Mouse (Mus musculus): ENCODE measurements around the gene E330034G19Rik. TPM values are rescaled to one million over a fixed set of nuclear protein-coding genes. Genes with fewer than 3 reads are reported as not detected.
"Not testable (repeated sequence)": the region's sequence is repeated elsewhere in the genome, so short reads cannot be mapped to it uniquely, and the experiment has no call there.

Gene E330034G19Rik
- total RNA-seq, 2 experiments from 2014 or later = not detected

DNA sequence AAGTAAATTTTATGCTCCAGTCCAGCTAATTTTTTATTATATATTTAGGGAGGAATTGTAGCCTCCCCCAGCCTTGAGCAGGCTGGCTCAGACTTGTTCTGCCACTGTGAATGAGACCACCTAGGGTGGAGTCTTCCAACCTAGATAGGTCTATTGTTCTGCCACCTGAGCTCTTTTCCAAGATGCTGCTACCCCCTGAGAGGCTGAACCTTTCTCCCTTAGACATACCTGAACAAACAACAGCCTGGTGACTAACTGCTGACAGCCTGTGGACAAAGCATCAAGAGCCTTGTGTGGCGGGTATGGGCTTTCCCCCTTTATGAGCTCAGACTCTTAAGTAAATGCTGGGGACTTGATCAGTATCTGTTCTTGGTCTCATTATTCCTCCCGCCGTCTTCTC lies 54.0 kb downstream of the E330034G19Rik start:
- DNase-seq = not testable (repeated sequence)

DNA sequence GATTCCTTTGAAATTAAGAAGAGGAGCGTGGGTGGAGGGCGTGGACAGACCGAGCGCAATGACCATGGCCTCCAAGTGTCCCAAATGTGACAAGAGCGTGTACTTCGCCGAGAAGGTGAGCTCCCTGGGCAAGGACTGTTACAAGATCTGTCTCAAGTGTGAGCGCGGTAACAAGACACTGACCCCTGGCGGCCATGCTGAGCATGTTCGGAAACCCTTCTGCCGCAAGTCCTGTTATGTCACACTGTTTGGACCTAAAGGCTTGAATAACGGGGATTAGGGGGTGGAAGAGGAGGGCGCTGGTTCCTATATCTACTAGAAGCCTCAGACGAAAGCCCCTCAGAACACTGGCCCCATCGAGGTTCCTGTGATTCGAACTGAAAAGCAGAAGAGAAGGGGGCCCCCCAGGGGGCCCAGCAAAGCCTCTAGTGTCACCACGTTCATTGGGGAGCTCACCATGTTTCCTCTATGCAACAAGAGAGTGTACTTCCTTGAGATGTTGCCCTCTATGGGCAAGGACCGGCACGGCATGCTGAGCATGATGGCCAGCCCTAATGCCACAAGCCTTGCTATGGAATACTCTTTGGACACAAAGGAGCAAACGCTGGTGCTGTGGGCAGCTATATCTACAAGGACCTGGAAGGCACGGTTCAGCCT lies 65.4 kb downstream of the E330034G19Rik start:
- peak; percentile 64 to 68 for DNase-seq

Other genes with a start within 250 kb of the E330034G19Rik start
- 10 to 100 TPM; 41.3 to 51.0 TPM for gene Dlg5, start 47.3 kb upstream of the E330034G19Rik start, total RNA-seq (2021)
- gene Polr3a, start 193.8 kb downstream of the E330034G19Rik start, total RNA-seq (2021) = 10 to 100 TPM; 19.0 to 19.6 TPM
- gene Rps24, start 193.9 kb downstream of the E330034G19Rik start, total RNA-seq (2021) = 1,000 to 10,000 TPM; 1,576 to 1,729 TPM

Measured in adrenal gland, postnatal 36 days (tissue).